Mouse (Mus musculus): ENCODE results near the gene Corin.

Gene Corin

DNA sequence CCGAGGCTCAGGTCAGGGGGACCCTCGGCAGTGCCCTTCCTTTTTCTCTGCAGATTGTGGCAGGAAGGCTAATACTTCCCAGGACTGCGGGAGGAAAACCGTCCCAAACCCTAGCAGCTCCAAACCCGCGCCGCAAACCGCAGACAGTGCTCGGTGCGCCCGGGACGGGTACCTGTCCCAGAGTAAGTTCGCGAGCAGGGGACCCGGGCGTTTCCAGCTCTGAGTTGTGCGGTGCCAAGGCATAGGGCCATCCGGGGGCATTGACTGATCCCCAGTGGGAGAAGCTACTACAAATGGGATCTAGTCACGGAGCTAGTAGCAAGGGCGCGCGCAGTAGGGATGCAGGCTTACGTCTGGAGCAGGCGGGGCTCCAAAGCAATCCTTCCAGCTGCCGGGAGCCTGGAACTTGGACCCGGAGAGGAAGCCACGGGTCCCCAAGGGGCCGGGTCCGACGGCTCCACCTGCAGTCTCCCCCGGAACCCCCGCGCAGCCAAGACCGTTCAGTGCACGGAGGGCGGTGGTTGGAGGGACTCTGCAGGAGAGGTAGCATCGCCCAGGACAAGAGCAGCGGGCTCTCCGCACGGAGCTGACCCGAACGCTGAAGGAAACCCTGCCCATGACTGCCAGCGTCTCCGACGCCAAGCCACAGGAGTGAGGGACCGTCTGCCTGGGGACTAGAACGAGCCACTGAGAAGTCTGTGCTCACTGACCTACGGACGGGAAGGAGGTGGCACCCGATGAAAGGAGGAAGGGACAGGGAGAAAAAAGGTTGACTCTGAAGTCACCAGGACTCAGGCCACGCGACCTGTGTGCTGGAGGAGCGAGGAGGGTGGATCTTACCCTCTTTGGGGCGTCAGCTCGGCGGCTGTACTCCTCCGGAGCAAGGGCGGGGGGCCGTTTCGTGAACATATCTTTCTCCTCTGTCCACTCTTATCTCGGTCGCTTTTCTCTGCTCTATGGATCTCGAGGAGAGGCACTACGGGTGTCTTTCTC, at the start of gene Corin:
Gene Corin (minus strand): TSS at position 943 of the 993 bp plus-strand sequence.
- no peak for TF ChIP-seq GATA4 (IDR thresholded peaks at IDR 0.05; ENCODE audit: insufficient replicate concordance, low read length)

DNA sequence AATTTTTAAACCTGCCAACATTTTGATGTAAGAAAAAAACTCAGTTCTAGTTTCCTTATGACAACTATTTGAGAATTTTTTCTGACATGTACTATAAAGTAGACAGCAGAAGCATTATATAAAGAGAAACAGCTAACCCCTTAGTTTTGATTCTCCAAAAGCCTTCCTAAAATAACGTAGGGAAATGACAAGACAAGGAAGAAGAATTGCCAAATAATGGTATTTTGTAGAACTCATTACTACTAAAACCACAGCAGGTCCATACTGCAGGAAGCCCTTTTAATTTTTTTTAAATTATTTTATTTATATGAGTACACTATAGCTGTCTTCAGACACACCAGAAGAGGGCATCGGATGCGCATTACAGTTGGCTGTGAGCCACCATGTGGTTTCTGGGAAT, 46.9 kb upstream of the Corin start:
- TF ChIP-seq GATA4 (IDR thresholded peaks at IDR 0.05; ENCODE audit: insufficient replicate concordance, low read length) = no peak

GRCm38 (mm10) chr5:72528896-72529295, 24.6 kb upstream of the Corin start:
- TF ChIP-seq GATA4 (IDR thresholded peaks at IDR 0.05; ENCODE audit: insufficient replicate concordance, low read length) = no peak

GRCm38 (mm10) chr5:72513808-72514207, 9.5 kb upstream of the Corin start:
- TF ChIP-seq GATA4 (IDR thresholded peaks at IDR 0.05; ENCODE audit: insufficient replicate concordance, low read length) = no peak

- no peak for TF ChIP-seq GATA4 (IDR thresholded peaks at IDR 0.05; ENCODE audit: insufficient replicate concordance, low read length)
Observed at GRCm38 (mm10) chr5:72505740-72506139, 1.5 kb upstream of the Corin start.

DNA sequence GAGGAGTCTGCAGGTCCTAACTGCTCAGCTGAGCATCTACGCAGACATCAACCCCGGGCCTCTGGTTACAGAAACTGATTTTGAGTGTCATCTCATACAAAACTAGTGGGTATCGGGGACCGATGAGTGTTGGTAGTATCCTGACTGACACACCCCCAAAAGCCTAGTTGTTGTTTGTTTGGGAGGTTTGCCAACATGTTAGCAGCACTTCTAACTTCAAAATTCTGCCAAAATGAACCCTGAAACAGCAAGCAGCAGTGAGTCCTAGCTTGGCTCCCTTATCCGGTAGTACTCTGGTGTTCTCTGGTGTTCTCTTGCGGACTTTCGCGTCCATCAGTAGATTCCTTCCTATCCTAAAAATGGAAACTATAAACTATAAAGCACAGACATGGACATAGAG, 1.5 kb downstream of the Corin start:
- TF ChIP-seq GATA4 (IDR thresholded peaks at IDR 0.05; ENCODE audit: insufficient replicate concordance, low read length) = no peak

DNA sequence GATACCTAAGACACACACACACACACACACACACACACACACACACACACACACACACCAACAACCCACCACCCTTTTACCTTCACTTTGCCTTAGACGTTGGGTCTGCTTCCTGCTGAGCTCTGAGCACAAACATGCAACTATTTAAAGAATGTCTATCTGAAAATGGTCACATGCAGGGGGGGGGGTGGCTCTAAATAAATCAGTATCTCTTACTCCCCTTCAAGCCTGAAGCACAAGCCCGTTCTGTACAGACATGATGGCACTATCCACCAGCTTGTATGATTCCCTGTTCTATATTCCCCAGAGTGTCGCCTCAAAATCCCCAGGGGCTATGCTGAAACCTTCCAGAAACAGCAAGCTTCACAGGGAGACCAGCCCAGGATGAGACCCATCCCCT, 2.5 kb downstream of the Corin start:
- no peak for TF ChIP-seq GATA4 (IDR thresholded peaks at IDR 0.05; ENCODE audit: insufficient replicate concordance, low read length)

GRCm38 (mm10) chr5:72498271-72498670, 6.0 kb downstream of the Corin start:
- no peak; the same call in 1 of the 2 replicates for TF ChIP-seq GATA4 (IDR thresholded peaks at IDR 0.05; ENCODE audit: insufficient replicate concordance, low read length)

GRCm38 (mm10) chr5:72496756-72497155, 7.5 kb downstream of the Corin start:
- no peak for TF ChIP-seq GATA4 (IDR thresholded peaks at IDR 0.05; ENCODE audit: insufficient replicate concordance, low read length)

DNA sequence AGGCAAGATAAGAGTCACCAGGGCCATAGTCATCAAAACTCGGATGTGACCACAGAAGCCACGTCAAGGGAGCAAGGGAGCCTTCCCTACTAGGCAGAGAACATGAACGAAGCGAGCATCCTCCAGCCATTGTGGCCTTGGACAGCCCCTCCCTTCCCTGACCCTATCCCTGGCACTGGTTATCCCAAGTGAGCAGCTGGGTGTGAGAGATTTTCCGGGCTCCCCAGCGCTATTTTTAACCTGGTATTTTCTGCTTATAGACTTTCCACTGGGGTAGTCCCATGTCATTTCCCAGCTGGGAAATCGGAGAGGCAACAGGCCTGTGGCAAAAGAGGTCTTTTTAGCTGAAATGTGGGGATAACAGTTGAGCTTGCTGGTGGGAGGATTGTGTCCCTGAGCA, 10.4 kb downstream of the Corin start:
- no peak for TF ChIP-seq GATA4 (IDR thresholded peaks at IDR 0.05; ENCODE audit: insufficient replicate concordance, low read length)

- no peak for TF ChIP-seq GATA4 (IDR thresholded peaks at IDR 0.05; ENCODE audit: insufficient replicate concordance, low read length)
Observed at GRCm38 (mm10) chr5:72491232-72491631, 13.0 kb downstream of the Corin start.

DNA sequence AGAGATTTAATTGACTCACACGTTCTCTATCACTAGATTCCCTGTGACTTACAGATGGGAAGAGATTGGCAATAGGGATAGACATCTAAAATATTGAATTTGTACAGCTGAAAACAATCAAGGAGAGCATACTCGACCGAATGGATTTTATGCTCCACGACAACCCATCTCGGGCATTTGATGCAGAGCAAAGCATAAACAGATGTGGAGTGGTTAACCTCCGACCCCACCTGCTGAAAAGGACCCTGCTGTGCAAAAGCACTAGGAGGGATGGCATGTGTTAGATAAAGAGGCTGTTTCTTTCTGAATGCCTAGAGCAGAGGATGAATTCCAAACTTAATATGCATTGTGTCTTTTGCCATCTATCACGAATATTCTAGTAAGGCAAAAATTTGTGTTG, 23.8 kb downstream of the Corin start:
- TF ChIP-seq GATA4 (IDR thresholded peaks at IDR 0.05; ENCODE audit: insufficient replicate concordance, low read length) = no peak

DNA sequence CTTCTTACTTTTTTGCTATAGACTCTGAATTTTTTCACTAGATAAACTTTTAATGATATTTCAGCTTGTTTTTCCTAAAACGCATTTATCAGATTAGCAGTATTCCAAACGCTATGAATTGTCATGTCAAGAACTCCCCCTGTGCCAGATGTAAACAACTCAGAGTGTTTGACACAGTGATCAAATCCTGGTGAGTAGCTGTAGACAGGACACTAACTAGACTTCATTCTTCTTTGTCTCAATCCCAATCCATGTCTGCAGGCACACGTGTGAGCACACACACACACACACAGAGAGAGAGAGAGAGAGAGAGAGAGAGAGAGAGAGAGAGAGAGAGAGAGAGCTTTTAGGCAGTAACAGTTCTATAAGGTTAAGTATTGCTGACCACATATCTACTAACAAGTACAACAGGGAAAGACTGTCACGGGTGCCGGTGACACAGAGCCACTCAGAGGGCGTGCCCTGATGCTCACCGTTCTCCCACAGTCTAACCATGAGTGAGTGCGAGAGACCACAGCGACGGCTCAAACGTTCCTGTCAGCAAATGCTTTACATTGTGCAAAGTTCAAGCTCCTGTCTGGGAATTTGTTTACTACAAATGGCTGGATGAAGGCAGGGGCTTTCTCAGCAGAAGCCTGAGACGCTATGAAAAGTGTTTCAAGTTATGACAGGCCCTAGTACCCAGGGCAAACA, 31.8 kb downstream of the Corin start:
- no peak for TF ChIP-seq GATA4 (IDR thresholded peaks at IDR 0.05; ENCODE audit: insufficient replicate concordance, low read length)

GRCm38 (mm10) chr5:72471746-72472145, 32.5 kb downstream of the Corin start:
- TF ChIP-seq GATA4 (IDR thresholded peaks at IDR 0.05; ENCODE audit: insufficient replicate concordance, low read length) = no peak

GRCm38 (mm10) chr5:72464932-72465331, 39.3 kb downstream of the Corin start:
- TF ChIP-seq GATA4 (IDR thresholded peaks at IDR 0.05; ENCODE audit: insufficient replicate concordance, low read length) = no peak
